Mouse (Mus musculus): ENCODE results near the gene Ifitm1.

Gene Ifitm1

DNA sequence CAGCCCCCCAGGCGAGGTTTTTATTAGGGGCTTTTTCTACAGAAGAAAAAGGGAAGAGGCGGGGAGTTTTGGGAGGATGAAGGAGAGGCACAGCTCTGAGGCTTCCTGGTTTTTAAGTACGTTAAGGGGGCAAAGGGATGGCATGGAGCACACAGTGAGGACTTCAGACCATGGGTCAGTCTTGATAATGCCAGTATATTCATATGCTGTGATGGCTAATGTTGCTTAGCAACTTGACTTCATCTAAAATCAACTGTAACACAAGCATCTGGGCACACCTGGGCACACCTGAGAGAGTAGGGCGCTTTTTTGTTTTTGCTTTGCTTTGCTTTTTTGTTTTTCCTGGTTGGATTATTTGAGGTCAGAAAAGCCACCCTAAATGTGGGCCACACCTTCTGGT lies at the start of gene Ifitm1:
TSS of gene Ifitm1 (plus strand) at position 301 of the 400 bp plus-strand sequence.
- in situ Hi-C loops (cut with MboI; ENCODE audit: low sequenced_read_pairs) = no loop called here

DNA sequence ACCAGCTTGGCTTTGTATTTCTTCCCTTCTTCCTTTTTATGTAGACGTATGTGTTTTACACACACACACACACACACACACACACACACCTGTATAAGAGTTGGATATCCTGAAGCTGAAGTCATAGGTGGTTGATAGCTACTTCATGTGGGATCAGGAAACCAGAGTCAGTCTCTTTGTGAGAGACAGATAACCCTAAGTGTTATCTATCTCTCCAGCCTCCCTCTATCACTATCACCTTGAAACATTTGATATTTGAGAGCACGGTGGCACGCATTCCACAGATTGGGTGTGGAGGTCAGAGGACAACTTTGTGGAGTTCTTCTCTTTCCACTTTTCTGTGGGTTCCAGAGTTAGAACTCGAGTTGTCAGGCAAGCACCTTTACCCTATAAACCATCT lies 47.1 kb upstream of the Ifitm1 start:
- in situ Hi-C loops (cut with MboI; ENCODE audit: low sequenced_read_pairs) = no loop called here

DNA sequence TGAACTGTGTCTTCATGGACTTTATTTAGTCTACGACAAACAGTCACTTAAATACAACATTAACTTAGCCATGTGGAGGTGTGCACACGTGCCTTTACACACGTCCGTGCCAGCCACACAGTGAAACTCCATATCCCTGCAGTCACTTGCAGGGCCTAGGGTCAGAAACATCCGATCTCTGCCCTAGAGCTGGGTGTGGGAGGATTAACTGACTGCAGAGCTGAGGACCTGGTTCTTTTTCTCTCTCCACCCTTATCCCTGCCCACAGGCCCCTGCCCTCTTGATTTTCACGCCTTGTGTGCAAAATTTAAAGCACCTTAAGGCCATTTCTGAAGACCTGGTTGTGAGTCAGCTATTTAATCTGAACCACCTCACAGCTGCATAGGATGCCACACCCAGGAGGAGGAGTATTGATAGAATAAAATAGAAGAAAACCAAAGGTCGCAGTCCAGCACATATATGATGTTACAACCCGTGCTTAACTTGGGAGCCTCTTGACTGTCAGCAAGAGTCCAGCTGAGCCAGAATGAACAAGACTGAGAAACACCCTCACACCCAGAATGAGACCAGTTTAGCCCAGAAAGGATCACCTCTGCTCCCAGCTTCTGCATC lies 46.5 kb upstream of the Ifitm1 start, which contains the start of gene Nlrp6:
TSS of gene Nlrp6 (plus strand) at position 485 of the 612 bp plus-strand sequence.
- in situ Hi-C loops (cut with MboI; ENCODE audit: low sequenced_read_pairs) = no loop called here

DNA sequence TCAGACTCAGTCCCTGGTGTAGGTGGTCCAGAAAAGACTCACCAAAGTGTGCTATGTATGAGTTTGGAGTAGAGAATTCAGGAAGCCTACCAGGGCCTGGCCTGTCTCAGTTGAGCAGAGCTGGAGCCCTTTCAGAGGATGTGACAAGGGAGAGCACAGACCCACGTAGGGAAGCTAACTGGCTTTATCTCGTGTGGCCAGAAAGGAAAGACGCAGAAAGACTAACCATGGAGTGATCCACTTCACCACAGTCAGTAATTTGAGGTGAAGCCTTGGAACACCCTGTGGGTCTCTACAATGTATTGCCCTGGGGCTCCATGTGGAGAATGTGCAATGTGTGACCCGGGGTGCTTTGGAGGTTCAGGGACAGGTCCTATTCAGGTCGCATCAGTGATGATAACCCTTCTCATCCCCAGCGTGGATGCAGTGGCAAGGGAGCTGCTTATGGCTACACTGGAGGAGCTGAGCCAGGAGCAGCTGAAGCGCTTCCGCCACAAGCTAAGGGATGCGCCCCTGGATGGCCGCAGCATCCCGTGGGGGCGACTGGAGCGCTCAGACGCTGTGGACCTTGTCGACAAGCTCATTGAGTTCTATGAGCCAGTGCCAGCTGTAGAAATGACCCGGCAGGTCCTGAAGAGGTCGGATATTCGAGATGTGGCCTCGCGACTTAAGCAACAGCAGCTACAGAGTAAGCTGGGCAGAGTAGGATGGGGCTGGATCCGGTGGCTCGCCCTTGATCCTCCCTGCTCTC lies 45.6 kb upstream of the Ifitm1 start:
- in situ Hi-C loops (cut with MboI; ENCODE audit: low sequenced_read_pairs) = no loop called here

DNA sequence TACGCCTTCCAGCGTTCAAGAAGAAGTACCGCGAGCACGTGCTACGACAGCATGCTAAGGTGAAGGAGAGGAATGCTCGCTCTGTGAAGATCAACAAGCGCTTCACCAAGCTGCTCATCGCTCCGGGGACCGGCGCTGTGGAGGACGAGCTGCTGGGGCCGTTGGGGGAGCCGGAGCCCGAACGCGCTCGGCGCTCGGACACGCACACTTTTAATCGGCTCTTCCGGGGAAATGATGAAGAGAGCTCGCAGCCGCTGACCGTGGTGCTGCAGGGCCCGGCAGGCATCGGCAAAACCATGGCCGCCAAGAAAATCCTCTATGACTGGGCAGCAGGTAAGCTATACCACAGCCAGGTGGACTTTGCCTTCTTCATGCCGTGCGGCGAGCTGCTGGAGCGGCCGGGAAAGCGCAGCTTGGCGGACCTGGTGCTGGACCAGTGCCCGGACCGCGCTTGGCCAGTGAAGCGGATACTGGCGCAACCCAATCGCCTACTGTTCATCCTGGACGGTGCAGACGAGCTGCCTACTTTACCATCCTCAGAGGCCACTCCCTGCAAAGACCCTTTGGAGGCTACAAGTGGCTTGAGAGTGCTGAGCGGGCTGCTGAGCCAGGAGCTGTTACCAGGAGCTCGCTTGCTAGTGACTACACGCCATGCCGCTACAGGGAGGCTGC lies 44.5 kb upstream of the Ifitm1 start:
- in situ Hi-C loops (cut with MboI; ENCODE audit: low sequenced_read_pairs) = no loop called here

DNA sequence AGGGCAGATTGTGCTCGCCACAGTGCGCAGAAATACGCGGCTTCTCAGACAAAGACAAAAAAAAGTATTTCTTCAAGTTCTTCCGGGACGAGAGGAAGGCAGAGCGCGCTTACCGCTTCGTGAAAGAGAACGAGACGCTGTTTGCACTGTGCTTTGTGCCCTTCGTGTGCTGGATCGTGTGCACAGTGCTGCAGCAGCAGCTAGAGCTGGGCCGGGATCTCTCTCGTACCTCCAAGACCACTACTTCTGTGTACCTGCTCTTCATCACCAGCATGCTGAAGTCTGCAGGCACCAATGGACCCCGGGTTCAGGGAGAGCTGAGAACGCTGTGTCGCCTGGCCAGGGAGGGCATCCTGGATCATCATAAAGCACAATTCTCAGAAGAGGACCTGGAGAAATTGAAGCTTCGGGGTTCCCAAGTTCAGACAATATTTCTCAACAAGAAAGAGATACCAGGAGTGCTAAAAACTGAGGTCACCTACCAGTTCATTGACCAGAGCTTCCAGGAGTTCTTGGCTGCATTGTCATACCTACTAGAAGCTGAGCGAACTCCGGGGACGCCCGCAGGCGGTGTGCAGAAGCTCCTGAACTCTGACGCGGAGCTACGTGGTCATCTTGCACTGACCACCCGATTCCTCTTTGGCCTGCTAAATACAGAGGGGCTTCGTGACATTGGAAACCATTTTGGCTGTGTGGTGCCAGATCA lies 43.8 kb upstream of the Ifitm1 start:
- in situ Hi-C loops (cut with MboI; ENCODE audit: low sequenced_read_pairs) = no loop called here

DNA sequence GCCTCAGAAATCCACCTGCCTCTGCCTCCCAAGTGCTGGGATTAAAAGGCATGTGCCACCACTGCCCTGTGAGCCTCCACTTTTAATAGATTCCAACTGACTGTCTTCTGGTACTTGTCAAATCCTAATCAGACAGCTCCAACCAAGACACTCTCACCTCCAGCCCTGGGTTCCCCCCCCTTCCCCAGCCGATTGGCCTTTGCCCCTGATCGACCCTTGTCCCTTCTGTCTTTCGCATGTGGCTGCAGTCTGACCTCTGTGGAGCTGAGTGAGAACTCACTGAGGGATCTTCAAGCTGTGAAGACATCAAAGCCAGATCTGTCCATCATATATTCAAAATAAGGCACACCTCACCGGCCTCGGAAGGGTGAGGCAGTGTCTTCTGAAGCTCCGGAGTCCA lies 39.8 kb upstream of the Ifitm1 start:
- in situ Hi-C loops (cut with MboI; ENCODE audit: low sequenced_read_pairs) = no loop called here

DNA sequence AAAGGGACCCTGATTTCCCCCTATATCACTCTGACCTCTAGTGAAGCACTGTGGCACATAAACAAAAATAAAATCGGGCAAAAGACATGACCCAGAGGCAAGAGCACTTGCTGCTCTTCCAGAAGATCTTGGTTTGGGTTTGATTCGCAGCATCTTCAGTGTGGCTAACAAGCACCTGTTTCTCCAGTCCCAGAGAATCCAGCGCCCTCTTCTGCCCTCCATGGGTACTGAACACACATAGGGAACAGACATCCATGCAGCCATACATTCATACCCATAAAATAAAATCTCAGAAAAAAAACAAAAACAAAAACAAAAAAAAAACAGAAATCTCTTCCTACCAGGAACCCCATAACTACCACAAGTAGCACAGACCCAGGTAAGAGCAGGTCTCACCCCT lies 28.6 kb upstream of the Ifitm1 start:
- in situ Hi-C loops (cut with MboI; ENCODE audit: low sequenced_read_pairs) = no loop called here

DNA sequence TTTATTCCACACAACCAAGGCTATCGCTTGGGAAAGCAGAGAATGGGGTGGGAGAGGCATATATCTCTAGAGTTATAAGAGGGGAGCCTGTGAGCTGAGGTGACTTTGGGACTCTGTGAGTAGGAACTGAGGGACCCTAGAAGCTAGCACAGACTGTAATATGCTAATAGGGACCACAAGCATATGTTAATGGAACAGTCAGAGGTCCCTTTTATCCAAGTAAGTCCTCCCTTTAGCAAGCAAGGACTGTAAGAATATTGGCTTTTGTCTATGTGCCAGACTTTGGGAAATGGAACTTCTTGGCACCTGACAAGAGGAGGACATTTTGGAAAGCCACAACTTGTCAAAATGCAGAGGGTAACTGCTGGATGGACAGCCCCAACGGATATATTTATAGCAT lies 28.1 kb upstream of the Ifitm1 start:
- in situ Hi-C loops (cut with MboI; ENCODE audit: low sequenced_read_pairs) = no loop called here

DNA sequence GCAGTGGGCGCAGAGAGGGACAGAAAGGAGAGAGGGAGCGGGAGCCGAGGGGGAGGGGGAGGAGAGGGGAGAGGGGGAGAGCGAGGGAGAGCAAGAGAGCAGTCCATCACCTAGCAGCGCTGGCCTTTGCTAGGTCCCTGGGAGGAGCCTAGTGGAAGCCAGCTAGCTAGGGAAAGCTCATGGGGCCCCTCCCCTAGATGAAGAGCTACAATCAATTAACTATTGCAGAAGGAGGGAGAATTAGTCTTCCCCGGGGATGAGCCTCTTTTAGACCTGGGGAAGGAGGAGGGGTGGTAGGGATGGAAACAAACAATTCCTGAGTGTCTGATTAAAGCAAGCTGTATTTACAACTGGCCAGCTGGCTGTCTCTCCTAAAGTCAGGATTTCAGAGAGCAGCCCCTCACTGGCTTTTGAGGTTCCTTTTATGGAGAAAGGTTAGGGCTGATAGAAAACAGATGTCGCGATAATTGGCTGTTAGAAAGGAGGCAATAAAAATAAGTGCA lies 27.3 kb upstream of the Ifitm1 start:
- in situ Hi-C loops (cut with MboI; ENCODE audit: low sequenced_read_pairs) = no loop called here

DNA sequence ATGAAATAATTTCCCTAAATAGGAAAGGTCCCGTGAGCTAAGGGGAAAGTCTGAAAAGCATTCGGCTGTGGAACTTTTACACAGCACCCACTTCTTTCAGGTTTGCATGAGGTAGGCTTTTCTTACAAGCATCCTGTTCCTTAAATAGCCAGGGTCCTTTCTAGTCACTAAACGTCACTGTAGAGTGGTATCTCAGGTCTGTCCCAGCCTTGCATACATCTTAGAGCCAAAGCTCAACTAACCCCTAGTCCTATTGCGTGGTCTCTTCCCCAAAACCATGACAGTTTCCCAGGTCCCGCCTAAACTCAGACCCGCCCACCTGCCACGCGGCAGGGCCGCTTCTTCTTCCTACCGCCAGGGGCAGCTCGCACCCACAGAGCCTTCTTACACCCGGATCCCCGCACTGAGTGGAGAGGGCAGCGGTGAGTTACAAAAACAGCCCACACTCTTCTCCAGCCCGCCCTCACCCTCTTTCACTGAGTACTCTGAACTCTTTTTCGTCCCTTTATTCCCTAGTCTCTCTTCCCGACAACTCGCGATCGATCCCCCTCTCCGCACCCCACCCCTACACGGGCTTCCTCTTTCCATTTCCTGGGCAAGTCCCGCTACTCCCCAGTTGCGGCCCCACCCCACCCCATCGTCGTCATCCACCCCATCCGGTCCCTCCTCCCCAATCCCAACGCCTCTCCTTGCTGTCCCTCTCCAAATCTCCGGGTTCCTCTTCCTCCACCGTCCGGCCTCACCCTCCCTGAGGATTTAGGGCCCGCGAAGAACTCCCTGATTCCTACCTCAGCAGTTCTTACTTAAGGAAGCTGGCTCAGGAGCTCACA lies 25.6 kb upstream of the Ifitm1 start, which contains the start of gene Pgghg:
TSS of gene Pgghg (plus strand) at position 170 of the 830 bp plus-strand sequence.
- in situ Hi-C loops (cut with MboI; ENCODE audit: low sequenced_read_pairs) = no loop called here

DNA sequence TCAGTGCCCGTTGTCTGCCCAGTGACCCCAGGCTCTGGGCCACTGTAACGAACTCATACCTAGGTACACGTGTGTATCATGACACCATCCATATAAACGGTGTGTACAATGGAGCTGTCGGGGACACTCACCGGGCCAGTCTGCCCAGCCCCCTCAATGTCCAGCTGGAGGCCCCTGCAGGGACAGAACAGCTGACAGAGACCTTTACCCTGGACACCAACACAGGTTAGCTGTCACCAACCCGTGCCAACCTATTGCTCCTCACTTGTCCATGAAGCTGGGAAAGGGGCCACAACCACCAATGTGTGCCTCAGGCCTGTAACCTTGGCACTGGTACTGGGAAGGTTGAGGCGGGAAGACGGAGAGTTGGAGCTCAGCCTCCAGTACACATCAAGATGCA lies 24.7 kb upstream of the Ifitm1 start:
- in situ Hi-C loops (cut with MboI; ENCODE audit: low sequenced_read_pairs) = no loop called here

DNA sequence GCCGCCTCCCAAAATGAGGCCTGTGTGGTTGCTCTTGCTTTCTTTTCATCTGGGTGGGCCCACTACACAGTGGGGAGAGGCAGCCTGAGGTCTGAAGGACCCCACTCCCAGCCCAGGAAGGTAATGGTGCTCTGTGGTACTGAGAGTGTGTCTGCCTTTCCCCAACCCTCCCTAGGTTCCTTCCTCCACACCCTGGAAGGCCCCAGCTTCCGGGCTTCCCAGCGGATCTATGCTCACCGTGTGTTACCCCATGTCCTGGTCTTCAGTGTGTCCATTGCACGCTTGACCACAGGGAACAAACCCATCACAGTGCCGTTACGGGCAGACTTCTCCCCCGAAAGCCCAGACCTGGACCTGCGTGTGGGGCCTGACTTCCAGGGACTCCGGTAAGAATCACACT lies 24.2 kb upstream of the Ifitm1 start:
- in situ Hi-C loops (cut with MboI; ENCODE audit: low sequenced_read_pairs) = no loop called here

DNA sequence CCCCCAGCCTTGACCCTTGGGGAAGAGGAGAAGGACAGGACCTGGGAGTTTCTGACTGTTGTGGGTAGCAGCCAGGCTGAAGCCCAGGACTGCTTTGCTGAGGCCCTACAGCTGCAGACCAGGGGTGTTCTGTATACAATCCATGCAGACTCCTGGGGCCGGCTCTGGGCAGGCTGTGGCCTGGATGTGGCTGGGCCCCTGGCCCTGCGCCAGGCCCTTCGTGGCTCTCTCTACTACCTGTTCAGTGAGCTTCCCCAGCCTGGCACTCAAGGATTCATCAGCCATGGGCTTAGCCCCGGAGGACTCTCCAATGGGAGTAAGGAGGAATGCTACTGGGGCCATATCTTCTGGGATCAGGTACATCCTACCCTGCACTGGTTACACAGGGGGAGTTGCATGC lies 23.7 kb upstream of the Ifitm1 start:
- in situ Hi-C loops (cut with MboI; ENCODE audit: low sequenced_read_pairs) = no loop called here

DNA sequence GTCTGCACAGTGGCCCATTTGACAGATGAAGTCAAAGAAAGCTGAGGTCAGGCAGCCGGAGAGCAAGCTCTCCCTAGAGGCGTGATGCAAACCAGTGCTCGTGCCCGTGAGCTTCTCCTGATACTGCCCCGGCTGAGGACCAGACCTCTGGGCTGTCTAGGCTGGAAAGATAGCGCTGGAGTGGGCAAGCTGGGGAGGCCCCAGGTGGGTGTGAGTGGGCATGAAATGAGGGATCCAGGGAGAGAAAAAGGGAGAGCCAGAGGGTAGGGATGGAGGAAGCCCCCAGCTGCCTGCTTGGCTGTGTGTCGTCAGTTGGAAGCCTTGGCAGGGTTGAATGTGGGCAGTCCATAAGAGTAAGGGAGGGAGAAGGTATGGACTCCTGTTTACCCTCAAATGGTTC lies 22.8 kb upstream of the Ifitm1 start:
- in situ Hi-C loops (cut with MboI; ENCODE audit: low sequenced_read_pairs) = no loop called here

DNA sequence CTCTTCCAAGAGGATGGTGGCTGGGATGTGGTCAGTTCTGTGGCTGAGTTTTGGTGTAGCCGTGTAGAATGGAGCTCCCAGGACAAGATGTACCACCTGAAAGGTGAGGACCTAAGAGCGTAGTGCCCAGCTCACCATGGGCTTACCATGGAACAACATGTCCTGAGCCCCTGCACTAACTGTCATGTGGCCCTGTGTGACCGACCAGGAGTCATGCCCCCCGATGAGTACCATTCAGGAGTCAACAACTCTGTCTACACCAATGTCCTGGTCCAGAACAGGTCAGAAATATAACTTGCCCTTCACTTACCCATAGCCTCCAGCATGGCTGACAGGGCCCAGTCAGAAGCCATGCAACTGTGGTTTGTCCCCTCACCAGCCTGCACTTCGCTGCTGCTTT lies 21.8 kb upstream of the Ifitm1 start:
- in situ Hi-C loops (cut with MboI; ENCODE audit: low sequenced_read_pairs) = no loop called here

DNA sequence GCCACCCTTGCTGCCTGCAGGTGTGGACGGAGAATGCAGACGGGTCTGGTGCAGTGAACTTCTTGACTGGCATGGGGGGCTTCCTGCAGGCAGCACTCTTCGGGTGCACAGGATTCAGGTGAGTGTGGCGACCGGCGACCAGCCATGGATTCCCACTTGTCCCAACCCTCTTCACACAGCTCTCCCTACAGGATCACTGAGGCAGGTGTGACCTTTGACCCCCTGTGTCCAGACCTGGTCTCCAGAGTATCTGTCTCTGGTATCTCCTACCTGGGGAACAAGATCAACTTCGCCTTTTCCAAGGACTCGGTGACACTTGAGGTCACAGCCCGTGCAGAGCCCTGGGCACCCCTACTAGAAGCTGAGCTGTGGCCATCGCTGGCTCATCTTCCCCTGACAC lies 20.7 kb upstream of the Ifitm1 start:
- in situ Hi-C loops (cut with MboI; ENCODE audit: low sequenced_read_pairs) = no loop called here

DNA sequence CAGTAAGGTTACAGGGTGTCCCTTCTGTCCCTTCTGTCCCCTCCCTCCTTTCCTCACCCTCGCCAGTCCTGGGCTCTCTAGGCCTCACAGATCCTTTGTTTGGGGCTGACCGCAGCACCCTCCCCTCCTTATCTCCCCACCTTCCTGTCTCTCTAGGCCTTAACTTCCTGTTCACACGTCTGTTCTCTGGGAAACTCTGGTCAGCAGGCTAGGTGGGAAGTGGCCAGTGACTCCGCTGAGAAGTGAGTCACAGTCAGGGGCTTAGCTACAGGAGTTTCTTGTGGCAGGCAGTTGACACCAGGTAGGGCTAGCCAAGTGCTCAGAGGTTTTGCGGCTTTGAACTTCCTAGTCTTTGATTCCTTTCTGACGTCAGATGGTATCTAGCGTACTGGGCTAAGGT lies 20.0 kb upstream of the Ifitm1 start:
- in situ Hi-C loops (cut with MboI; ENCODE audit: low sequenced_read_pairs) = no loop called here

DNA sequence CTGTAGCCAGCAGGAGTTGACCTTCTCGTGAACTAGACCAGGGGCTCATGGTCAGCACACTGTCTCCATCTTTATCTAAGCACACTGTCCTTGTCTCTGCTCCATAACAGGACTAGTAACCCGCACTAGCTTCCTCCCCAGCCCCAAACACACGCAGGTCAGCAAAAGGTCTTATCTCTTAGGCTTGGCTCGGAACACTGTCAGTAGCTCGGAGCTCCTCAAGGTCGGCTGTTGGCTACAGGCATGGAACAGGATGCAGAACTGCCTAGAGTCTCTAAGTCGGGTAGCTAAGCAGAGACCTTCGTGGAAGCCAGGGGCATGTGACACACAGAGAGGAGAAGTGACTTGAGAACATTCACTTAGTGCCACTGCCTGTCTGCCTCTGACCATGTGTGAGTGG lies 18.9 kb upstream of the Ifitm1 start:
- in situ Hi-C loops (cut with MboI; ENCODE audit: low sequenced_read_pairs) = no loop called here

DNA sequence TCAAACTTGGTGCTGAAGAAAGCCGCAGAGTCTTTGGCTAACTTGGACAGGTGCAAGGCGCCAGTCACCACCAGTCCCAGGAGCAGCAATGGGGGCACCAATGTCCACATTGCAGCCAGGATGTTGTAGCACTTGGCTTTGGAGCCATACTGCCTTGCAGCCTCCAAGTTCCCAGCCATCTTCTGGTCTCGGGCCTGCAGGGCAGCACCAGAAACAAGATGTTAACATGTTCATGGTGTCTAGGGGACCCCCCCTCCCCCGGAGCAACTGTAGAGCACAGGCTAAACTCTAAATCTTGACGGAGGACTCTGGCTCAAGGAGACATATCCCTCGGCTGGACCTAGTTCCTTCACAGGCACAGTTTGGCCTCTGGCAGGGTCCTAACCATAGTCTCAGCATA lies 17.8 kb upstream of the Ifitm1 start:
- in situ Hi-C loops (cut with MboI; ENCODE audit: low sequenced_read_pairs) = no loop called here

Measured in CH12F3 (cell line).